Mouse (Mus musculus): ENCODE measurements at regions not wholly inside any gene's neighbourhood (a gene's known extent, or its start where the extent isn't known, plus 50 kb on each side); places are given as distances from the start of the nearest gene placed in this dataset.

DNA sequence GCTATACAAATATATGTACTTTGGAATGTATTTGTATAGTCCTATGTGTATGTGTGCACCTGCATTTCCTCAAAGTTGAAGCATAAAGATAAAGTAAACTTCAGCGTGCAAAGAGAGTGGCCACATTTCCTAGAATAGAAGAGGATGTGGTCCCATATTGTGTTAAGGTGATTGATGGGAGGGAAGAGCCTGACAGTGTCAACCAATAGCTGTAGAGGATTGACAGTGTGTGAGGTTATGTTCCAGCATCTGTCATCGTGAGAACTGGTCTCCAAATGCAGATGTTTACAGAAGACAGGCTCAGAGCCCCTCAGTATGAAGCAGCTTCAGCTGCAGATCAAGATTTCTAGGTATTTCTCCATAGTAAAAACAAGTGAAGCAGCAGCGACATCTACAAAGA lies 1114.5 kb downstream of the Gsdmc2 start:
- Histone ChIP-seq H3K79me2 (ENCODE audit: control insufficient read depth, insufficient read depth) (no peaks in the 10 kb centered on the region), H3ac (ENCODE audit: control insufficient read depth, insufficient read length) (no peak overlapping the region), H3K36me3 (ENCODE audit: control insufficient read depth, insufficient read depth) (no peaks in the 10 kb centered on the region), H3K4me2 (ENCODE audit: low read depth) (no peak overlapping the region), H3K4me3 (no peak overlapping the region), H3K27me3 (ENCODE audit: control insufficient read depth, insufficient read depth, insufficient read length) (no peaks in the 10 kb centered on the region)
- TF ChIP-seq POLR2AphosphoS2 (IDR thresholded peaks at IDR 0.05; ENCODE audit: insufficient read length, low read depth) (no peak), MAX (IDR thresholded peaks at IDR 0.05; ENCODE audit: low read depth) (no peak), SRF (IDR thresholded peaks at IDR 0.05; ENCODE audit: control insufficient read depth, insufficient read length, low read depth) (no peak), CEBPB (IDR thresholded peaks at IDR 0.05; ENCODE audit: insufficient read depth, poor library complexity, severe bottlenecking) (no peak), REST (IDR thresholded peaks at IDR 0.05; ENCODE audit: insufficient read depth, insufficient read length) (no peak), USF1 (IDR thresholded peaks at IDR 0.05; ENCODE audit: low read depth) (no peak), TCF3 (IDR thresholded peaks at IDR 0.05; ENCODE audit: insufficient read length, low read depth) (no peak), MYOD1 (IDR thresholded peaks at IDR 0.05; ENCODE audit: control insufficient read depth in 1 of 3, insufficient read length in 2 of 3, low read depth in 2 of 3) (no peak), E2F4 (IDR thresholded peaks at IDR 0.05; ENCODE audit: insufficient read depth) (no peak), TCF12 (IDR thresholded peaks at IDR 0.05; ENCODE audit: insufficient read depth, poor library complexity, severe bottlenecking) (no peak), POLR2A (IDR thresholded peaks at IDR 0.05; ENCODE audit: insufficient read length, low read depth) (no peak), MYOG (IDR thresholded peaks at IDR 0.05; ENCODE audit: control insufficient read depth in 1 of 3, insufficient read depth in 1 of 3, insufficient read length in 2 of 3, low read depth in 2 of 3) (no peak)

DNA sequence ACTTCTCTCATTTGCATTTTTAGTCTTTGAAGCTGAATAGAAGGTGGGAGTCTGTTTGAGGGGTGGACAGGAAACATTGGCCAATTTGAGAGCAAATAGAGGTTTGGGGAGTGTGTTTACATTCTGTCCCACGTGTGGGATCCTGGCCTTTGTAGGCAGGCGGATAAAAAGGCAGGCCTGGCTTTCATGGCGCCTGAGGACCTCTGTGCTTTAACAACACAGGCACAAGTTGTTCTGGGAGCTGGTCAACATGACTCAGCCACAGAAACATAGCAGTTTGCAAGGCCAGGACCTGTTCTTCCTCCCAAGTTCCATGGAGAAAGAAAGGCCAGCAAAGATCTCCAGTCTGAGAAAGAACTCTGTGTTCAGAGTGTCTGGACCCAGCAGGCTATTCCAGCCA lies 1130.7 kb downstream of the Gsdmc2 start:
- Histone ChIP-seq H3K4me3 (no peak overlapping the region), H3ac (ENCODE audit: control insufficient read depth, insufficient read length) (no peak overlapping the region), H3K79me2 (ENCODE audit: control insufficient read depth, insufficient read depth) (no peaks in the 10 kb centered on the region), H3K4me2 (ENCODE audit: low read depth) (no peak overlapping the region), H3K36me3 (ENCODE audit: control insufficient read depth, insufficient read depth) (no peaks in the 10 kb centered on the region), H3K27me3 (ENCODE audit: control insufficient read depth, insufficient read depth, insufficient read length) (no peaks in the 10 kb centered on the region)
- no peak for TF ChIP-seq MAX (IDR thresholded peaks at IDR 0.05; ENCODE audit: low read depth)
- TF ChIP-seq USF1 (IDR thresholded peaks at IDR 0.05; ENCODE audit: low read depth): no peak
- no peak for TF ChIP-seq TCF12 (IDR thresholded peaks at IDR 0.05; ENCODE audit: insufficient read depth, poor library complexity, severe bottlenecking)
- no peak for TF ChIP-seq POLR2AphosphoS2 (IDR thresholded peaks at IDR 0.05; ENCODE audit: insufficient read length, low read depth)
- no peak for TF ChIP-seq E2F4 (IDR thresholded peaks at IDR 0.05; ENCODE audit: insufficient read depth)
- TF ChIP-seq REST (IDR thresholded peaks at IDR 0.05; ENCODE audit: insufficient read depth, insufficient read length): no peak
- no peak for TF ChIP-seq CEBPB (IDR thresholded peaks at IDR 0.05; ENCODE audit: insufficient read depth, poor library complexity, severe bottlenecking)
- no peak for TF ChIP-seq SRF (IDR thresholded peaks at IDR 0.05; ENCODE audit: control insufficient read depth, insufficient read length, low read depth)
- no peak for TF ChIP-seq POLR2A (IDR thresholded peaks at IDR 0.05; ENCODE audit: insufficient read length, low read depth)
- TF ChIP-seq MYOD1 (IDR thresholded peaks at IDR 0.05; ENCODE audit: control insufficient read depth in 1 of 3, insufficient read length in 2 of 3, low read depth in 2 of 3): no peak
- TF ChIP-seq MYOG (IDR thresholded peaks at IDR 0.05; ENCODE audit: control insufficient read depth in 1 of 3, insufficient read depth in 1 of 3, insufficient read length in 2 of 3, low read depth in 2 of 3): no peak
- TF ChIP-seq TCF3 (IDR thresholded peaks at IDR 0.05; ENCODE audit: insufficient read length, low read depth): no peak

GRCm38 (mm10) chr15:62712543-62713131 lies 1132.3 kb downstream of the Gsdmc2 start:
- no peaks in the 10 kb centered on the region for H3K79me2 ChIP-seq (ENCODE audit: control insufficient read depth, insufficient read depth)
- TF ChIP-seq MAX (IDR thresholded peaks at IDR 0.05; ENCODE audit: low read depth) (no peak), E2F4 (IDR thresholded peaks at IDR 0.05; ENCODE audit: insufficient read depth) (no peak), POLR2A (IDR thresholded peaks at IDR 0.05; ENCODE audit: insufficient read length, low read depth) (no peak), USF1 (IDR thresholded peaks at IDR 0.05; ENCODE audit: low read depth) (no peak), TCF12 (IDR thresholded peaks at IDR 0.05; ENCODE audit: insufficient read depth, poor library complexity, severe bottlenecking) (no peak), SRF (IDR thresholded peaks at IDR 0.05; ENCODE audit: control insufficient read depth, insufficient read length, low read depth) (no peak), TCF3 (IDR thresholded peaks at IDR 0.05; ENCODE audit: insufficient read length, low read depth) (no peak), MYOD1 (IDR thresholded peaks at IDR 0.05; ENCODE audit: control insufficient read depth in 1 of 3, insufficient read length in 2 of 3, low read depth in 2 of 3) (no peak), MYOG (IDR thresholded peaks at IDR 0.05; ENCODE audit: control insufficient read depth in 1 of 3, insufficient read depth in 1 of 3, insufficient read length in 2 of 3, low read depth in 2 of 3) (no peak), POLR2AphosphoS2 (IDR thresholded peaks at IDR 0.05; ENCODE audit: insufficient read length, low read depth) (no peak), REST (IDR thresholded peaks at IDR 0.05; ENCODE audit: insufficient read depth, insufficient read length) (no peak), CEBPB (IDR thresholded peaks at IDR 0.05; ENCODE audit: insufficient read depth, poor library complexity, severe bottlenecking) (no peak)
- H3K4me2 ChIP-seq (ENCODE audit: low read depth): no peak overlapping the region
- H3ac ChIP-seq (ENCODE audit: control insufficient read depth, insufficient read length): no peak overlapping the region
- no peaks in the 10 kb centered on the region for H3K27me3 ChIP-seq (ENCODE audit: control insufficient read depth, insufficient read depth, insufficient read length)
- H3K4me3 ChIP-seq: no peak overlapping the region
- H3K36me3 ChIP-seq (ENCODE audit: control insufficient read depth, insufficient read depth): no peaks in the 10 kb centered on the region

DNA sequence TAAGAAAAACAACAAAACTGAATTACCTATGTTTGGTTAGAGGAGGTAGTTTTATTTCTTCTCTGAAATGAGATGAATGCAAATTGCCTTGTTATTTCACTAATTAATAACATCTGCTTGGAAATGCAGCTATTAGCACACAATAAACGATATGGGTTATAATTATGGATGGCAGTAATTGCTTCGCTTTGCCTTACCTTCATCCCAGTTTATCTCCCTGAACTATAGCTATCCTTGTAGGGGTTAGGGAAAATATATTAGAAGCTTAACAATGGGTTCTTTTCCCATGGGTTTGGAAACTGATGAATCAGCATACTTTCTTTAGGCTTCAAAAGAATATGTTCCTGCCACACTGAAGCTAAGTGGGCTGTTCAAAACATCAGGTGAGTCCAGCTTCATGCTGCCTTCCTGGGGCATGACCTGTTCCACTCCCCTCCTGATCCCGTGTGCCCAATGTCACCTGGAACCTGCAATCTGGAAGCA lies 1132.9 kb downstream of the Gsdmc2 start:
- Histone ChIP-seq H3K4me2 (ENCODE audit: low read depth) (no peak overlapping the region), H3K27me3 (ENCODE audit: control insufficient read depth, insufficient read depth, insufficient read length) (no peaks in the 10 kb centered on the region), H3K79me2 (ENCODE audit: control insufficient read depth, insufficient read depth) (no peaks in the 10 kb centered on the region), H3ac (ENCODE audit: control insufficient read depth, insufficient read length) (no peak overlapping the region), H3K4me3 (no peak overlapping the region), H3K36me3 (ENCODE audit: control insufficient read depth, insufficient read depth) (no peaks in the 10 kb centered on the region)
- no peak for TF ChIP-seq MYOG (IDR thresholded peaks at IDR 0.05; ENCODE audit: control insufficient read depth in 1 of 3, insufficient read depth in 1 of 3, insufficient read length in 2 of 3, low read depth in 2 of 3)
- no peak for TF ChIP-seq SRF (IDR thresholded peaks at IDR 0.05; ENCODE audit: control insufficient read depth, insufficient read length, low read depth)
- TF ChIP-seq POLR2AphosphoS2 (IDR thresholded peaks at IDR 0.05; ENCODE audit: insufficient read length, low read depth): no peak
- no peak for TF ChIP-seq REST (IDR thresholded peaks at IDR 0.05; ENCODE audit: insufficient read depth, insufficient read length)
- TF ChIP-seq TCF12 (IDR thresholded peaks at IDR 0.05; ENCODE audit: insufficient read depth, poor library complexity, severe bottlenecking): no peak
- no peak for TF ChIP-seq MAX (IDR thresholded peaks at IDR 0.05; ENCODE audit: low read depth)
- TF ChIP-seq MYOD1 (IDR thresholded peaks at IDR 0.05; ENCODE audit: control insufficient read depth in 1 of 3, insufficient read length in 2 of 3, low read depth in 2 of 3): no peak
- no peak for TF ChIP-seq CEBPB (IDR thresholded peaks at IDR 0.05; ENCODE audit: insufficient read depth, poor library complexity, severe bottlenecking)
